Mouse (Mus musculus): ENCODE results near the gene Arhgap32.
A peak's percentile ranks its signal among the peaks of the same experiment; 100 is the strongest.
"Not testable (repeated sequence)": the region's sequence is repeated elsewhere in the genome, so short reads cannot be mapped to it uniquely, and the experiment has no call there.

Arhgap32 gene

DNA sequence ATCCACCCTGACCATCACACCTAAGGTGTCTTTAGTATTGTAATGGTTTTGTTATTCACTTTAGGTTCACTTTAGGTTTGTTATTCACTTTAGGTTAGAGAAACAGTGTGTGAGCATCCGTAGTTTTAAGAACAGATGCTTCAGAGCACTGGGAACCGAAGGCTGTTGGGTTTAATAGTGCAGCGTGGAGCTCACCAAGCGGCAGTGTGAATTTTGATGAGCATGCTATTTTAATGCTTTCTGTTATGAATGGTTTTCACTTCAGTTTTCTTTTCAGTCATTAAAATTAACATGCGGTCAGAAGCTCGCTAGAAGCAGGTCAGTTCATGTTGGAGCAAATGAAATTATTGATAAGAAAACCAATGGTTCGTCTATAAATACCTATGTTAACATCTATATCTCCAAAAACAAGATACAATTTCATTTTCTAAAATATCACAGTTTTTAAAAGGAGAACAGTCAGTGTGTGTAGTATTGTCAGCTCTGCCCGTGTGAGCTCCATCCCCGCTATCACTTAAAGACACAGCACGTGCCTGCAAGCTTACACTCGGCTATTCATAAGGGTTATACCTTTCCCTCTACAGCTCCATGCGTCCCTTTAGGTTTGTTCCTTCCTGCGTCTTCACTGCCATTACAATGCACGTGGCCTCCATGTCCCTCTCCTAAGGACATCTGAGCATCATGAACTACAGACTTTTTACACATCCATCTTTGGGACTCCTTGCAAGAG, 21.9 kb downstream of the Arhgap32 start:
- no peak for DNase-seq (ENCODE audit: low read depth, low spot score)

DNA sequence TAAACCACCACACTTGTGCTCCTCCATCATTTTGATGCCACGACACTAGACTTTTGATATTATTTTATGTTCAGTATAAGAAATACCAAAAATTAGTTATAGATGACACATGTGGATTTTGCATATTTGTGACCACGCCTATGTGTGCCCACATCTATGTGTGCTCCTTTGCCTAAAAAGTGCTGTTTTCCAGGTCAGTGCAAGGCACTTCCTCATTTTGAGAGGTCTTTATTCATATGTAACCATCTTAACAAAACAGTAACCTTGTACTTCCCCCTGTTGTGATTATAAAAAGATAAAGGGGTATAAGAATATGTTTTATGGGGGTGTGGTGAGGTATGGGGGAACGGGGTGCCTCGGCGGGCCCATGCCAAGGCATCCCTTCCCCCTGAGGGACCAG, 22.7 kb downstream of the Arhgap32 start:
- DNase-seq (ENCODE audit: low read depth, low spot score) = no peak

DNA sequence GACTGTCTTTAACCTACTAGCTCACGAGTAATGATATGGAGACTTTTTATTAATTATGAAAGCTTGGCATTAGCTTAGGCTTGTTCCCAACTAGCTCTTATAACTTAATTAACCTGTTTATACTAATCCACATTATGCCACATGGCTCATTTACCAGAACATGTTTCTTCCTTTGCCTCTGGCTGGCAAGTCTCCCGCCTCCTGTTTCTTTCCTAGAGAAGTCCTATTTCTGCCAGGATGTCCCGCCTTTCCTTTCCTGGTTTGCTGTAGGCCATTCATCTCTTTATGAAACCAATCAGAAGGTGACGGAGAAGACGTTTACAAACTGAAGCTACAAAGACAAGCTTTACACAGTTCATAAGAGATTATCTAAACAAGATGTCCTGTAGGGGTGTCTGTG, 23.7 kb downstream of the Arhgap32 start:
- DNase-seq (ENCODE audit: low read depth, low spot score) = no peak

DNA sequence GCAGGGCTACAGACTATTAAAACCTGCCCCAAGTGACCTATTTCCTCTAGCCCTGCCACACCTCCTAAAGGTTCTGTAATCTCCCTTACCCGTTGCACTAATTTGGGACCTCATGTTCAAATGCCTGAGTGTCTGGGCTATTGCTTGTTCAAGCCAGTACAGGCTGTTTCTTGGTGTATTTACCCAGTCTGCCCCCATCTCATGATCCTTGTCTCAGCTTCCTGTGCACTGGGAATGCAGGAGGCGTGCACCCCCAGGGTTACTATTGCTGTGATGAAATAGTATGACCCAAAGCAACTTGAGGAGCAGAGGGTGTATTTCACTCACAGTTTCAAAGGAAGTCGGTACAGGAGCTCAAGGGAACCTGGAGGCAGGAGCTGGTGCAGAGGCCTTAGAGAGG, 26.9 kb downstream of the Arhgap32 start:
- DNase-seq (ENCODE audit: low read depth, low spot score) = no peak

DNA sequence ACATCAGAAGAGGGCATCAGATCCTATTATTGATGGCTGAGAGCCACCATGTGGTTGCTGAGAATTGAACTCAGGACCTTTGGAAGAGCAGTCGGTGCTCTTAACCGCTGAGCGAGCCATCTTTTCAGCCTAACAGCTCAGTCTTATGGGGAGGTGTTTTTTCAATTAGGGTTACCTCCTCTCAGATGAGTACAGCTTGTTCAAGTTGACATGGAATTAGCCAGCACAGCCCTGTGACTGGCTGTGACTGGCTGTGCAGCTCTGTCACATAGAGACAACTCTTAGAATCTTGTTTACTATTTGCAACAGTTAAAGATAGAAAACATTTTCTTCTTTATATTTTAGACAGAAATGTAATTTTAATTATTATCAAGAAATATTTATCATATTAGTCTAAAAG, 27.5 kb downstream of the Arhgap32 start:
- DNase-seq (ENCODE audit: low read depth, low spot score) = no peak

DNA sequence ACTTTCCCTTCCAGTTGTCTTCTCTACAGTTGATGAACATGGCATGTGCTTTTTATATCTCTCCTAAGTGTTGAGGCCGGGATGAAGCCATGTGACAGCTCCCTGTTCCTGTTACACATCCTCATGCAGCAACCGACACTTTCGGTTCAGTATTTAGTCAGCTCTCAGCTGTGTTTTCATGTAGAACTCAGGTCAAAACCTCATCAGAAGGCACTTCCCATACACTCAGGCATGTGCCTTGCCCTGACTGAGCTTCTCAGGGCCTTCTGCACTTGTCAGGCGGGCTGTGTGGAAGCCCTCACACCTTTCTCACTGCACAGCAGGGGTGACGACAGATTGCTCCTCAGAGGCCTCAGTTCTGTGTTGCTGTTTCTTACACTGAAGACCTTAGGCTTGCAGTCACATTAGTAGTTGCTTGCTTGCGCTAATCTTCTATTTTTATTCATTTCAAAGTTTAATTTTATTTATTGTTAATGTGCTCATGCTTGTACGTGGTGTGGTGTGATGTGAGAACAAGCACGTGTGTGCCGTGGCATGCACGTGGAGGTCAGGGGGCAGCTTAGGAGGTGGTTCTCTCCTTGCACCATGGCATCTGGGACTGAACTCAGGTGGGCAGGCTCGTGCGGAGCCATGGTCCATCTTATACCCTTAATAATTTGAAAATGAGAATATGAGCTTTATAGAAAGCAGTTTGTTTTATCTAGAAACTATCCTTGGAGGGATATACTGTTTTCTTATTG, 30.5 kb downstream of the Arhgap32 start:
- no peak for DNase-seq (ENCODE audit: low read depth, low spot score)

DNA sequence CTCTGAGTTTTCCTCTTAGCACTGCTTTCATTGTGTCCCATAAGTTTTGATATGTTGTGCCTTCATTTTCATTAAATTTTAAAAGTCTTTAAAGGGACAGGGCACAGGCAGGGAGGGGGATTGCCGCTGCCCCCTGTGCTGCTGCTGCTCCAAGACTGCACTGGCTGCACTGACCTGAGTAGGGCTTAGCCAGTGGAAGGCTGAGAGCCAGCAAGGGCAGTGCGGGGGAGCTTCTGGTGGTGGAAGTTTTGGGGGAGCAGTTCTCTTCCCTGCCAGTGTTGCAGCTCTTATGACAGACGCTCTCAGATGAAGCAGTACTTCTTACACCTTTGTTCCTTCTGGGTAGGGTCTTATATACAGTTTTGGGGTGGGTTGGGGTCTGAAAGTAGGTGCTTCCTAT, 33.3 kb downstream of the Arhgap32 start:
- DNase-seq (ENCODE audit: low read depth, low spot score) = no peak

DNA sequence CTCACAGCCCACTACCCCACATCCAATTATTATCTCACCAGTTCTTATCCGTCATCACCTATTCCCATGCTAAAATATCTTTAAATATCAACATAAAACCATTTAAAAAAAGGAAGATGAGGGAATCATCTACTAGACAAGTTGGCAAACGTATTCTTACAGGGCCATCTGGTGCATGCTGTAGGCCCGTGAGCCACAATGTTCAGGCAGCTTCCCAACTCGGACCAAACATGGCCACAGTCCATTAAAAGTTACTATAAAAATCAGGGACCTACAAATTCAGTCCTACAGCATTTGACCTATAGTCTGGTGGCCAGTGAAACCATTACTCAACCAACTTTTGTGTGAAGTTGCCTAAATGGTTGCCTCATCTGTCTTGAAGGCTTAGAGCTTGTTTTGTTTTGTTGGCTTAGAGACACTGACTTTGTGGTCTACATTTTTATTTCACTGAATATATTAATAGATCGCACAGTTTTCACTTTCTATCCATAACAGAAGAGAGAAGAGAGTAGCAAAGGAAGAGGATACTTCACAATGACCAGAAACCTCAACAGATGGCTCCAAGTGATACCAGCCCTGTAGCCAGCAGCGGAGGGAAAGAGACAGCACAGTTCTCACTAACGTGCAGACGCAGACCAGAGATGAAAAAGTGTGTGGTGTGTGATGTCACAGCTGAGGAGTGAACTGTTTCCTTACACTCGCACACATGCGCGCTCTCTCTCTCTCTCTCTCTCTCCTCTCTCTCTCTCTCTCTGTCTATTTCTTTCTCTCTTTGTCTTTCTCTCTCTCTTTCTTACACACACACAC, 34.1 kb downstream of the Arhgap32 start:
- peak; percentile 22 for DNase-seq (ENCODE audit: low read depth, low spot score)

DNA sequence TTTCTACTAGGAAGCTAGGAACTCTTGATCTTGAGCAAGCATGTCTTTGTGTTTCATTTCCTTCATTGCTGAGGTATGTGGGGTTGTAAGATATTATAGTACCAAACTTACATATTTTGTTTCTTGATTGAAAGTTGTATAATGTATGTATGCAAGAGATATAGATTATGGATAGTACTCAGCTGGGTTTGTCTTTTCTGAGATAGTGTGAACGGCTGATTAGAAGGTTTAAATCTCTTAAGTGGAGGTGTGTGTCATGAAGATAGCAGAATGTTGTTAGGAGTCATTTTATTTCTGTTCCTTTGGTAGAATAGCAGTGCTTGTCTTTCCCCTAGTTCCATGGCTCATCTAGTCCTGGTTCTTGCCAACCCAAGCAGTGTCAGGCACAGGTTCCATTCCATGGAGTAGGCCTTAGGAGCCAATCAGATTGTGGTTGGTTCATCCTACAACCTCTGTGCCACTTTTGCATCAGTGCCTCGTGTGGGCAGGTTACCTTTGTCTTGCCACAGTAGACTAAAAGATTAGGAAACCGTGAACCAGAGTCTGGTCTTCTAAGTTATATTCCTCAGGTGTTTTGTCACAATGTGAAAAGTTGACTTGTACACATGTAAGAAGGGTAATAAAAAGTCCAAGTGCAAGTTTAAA, 38.9 kb downstream of the Arhgap32 start:
- DNase-seq (ENCODE audit: low read depth, low spot score) = no peak

DNA sequence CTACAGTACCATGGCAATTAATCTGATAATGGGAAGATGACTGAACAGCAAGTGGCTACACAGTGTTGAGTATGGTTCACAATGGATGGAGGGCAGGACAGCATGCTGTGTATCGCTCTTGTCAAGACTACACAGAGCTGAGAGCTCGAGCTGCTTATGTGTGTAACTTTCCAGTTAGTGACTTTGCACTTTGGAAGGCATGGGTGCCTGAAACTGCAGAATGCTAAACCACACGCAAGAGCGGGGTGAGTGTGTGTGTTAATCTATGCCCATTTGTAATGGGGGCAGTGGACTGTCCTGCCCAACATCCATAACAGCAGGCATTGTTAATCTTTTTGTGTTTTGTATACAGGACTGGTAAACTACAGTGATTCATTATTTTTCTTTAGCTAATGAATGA, 40.8 kb downstream of the Arhgap32 start:
- DNase-seq (ENCODE audit: low read depth, low spot score) = no peak

DNA sequence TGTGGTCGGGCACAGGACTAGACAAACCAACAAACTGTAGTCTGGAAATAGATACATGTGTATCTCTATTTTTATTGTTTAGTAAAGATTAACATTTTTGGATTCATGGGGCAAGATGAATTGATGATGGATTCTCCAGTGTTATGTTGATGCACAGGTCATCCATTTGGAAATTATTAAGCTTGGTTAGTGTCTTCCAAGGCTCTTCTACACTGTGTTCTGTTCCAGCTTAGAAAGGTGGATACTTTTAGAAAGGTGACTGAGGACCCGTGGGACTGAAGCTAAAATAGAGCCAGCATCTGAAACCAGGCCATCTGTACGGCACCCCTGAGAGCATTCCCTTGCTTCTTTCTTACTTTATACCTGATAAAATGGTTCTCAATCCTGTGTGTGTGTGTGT, 41.3 kb downstream of the Arhgap32 start:
- no peak for DNase-seq (ENCODE audit: low read depth, low spot score)

DNA sequence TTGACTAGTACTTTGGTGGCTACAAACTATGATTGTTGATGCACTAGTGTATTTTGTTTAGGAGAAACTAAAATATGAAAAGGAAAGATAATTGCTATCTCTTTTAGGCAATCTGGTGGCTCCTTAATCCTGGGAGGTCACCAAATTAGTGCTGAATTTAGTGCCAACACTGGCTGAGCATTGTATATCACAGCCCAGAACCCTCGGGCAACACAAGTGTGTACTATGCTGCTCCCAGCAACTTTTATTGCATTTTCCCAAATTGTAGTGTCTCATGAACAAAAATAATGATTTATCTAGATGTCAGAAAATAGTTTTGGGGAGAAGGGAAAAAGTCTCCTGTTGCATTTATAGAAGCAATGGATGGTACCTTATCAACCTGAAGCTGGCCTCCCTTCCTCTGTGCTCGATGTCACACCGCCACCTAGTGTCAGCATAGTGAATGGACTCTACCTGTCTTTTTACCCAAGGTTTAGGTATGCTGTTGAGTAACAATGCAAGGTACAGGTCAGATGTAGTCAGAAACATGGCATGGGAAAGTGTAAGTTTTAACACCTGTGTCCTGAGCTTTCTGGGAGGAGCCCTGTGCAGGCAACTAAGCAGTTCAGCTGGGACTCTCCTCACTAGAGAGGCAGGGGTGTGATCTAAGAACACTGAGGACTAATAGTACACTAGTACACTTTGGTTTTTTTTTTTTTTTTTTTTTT, 43.1 kb downstream of the Arhgap32 start:
- DNase-seq (ENCODE audit: low read depth, low spot score) = peak; percentile 72

DNA sequence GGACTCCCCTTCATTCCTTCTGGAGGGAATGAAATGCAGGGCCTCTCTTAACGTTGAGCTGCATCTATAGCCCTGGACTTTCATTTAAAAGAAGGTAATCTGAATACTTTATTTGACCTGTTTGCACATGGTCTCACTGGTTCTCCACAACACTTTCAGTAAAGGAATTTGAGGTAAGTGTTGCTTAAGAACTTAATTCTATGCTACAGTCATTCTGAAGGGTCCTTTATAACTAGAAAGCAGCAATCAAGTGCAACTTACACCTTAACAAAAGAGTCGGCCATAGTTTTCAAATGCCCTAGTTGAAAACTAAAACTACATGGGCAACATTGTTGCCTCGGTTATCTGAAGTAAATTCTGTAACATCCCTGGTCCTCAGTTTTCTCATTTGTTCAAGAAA, 43.8 kb downstream of the Arhgap32 start:
- DNase-seq (ENCODE audit: low read depth, low spot score) = no peak

DNA sequence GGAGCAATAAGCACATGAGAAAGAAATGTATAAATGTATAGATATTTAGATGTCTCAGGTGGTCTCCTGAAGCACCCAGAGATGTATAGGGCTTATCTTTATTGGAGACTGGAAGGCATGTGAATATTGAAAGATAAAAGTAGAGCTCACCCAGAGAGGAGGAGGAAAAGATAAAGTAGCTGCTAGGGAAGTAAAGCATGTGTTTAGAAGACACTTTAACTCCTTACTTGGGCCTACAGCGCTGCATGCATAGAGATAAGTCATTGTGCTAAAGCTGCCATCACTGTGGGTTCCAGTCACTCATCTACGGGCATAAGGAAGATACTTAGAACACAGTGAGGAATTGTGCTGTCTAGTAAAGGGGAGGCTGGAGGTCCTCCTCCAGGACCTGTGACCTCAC, 46.9 kb downstream of the Arhgap32 start:
- no peak for DNase-seq (ENCODE audit: low read depth, low spot score)

DNA sequence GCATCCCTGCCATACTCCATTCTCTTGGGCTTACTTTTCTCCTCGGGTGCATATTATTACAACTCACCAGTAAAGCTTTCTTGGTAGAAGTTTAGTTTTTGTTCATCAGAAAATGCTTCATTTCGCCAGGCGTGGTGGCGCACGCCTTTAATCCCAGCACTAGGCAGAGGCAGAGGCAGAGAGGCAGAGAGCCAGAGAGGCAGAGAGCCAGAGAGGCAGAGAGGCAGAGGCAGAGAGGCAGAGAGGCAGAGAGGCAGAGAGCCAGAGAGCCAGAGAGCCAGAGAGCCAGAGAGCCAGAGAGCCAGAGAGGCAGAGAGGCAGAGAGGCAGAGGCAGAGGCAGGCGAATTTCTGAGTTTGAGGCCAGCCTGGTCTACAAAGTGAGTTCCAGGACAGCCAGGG, 47.9 kb downstream of the Arhgap32 start:
- not testable (repeated sequence) for DNase-seq (ENCODE audit: low read depth, low spot score)

DNA sequence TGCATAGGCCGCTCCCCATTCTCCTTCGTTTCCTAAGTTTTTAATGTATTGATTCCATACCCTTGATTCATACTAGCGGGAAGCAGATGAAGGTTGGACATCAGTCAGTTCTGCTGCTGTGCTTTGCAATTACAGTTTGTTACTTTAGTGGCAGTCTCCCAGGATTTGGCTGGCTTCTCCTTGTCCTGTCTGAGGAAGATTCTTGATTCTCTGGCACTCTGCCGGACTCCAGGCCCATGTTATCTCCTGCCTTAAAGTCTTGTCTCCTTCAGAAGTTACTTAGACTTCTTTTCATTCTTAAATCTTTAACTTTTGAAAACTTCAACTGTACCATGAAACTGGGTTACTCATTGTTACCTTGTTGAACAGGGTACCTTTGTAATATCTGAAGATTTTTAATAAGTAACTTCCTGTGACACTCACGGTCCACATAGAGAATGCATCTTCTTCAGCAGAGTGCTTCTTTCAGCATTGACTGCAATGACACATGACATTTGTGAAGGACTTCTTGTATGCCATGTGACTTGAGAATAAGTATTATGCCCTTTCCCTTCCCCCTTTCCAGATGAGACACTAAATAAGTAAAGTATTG, 52.7 kb downstream of the Arhgap32 start:
- no peak for DNase-seq (ENCODE audit: low read depth, low spot score)

DNA sequence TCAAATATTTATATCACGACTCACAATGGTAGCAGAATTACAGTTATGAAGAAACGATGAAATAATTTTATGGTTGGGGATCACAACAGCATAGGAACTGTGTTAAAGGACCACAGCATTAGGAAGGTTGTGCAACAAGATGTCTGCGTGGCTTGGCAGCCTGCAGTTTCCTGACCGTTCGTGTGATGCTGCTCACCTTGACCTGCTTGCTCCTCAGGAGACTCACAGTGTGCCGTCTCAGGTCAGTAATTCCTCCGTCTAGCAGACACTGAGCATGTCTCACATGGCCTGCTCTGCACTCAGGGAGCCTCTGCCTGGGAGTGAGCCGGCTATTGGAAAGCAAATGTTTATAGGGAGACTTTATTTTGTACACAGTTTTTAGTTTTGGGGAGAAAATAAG, 54.8 kb downstream of the Arhgap32 start:
- DNase-seq (ENCODE audit: low read depth, low spot score) = no peak

DNA sequence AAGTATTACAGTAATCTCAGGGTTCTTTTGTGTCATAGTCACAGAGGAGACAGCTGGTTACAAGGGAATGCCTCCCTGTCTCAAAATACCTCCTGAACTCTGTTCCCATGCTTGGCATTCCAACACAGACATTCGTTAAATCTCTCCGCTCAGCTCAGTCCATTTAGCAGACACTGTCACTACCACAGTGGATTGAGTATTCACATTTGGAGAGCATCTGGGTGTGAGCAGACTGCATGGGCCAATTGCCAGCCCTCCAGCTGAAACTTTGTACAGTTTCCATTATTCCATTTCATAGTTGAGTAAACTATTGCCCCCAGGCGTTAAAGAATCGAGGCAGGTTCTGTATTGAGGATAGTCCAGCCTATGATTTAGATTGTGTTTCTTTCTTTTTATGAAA, 60.7 kb downstream of the Arhgap32 start:
- no peak for DNase-seq (ENCODE audit: low read depth, low spot score)

DNA sequence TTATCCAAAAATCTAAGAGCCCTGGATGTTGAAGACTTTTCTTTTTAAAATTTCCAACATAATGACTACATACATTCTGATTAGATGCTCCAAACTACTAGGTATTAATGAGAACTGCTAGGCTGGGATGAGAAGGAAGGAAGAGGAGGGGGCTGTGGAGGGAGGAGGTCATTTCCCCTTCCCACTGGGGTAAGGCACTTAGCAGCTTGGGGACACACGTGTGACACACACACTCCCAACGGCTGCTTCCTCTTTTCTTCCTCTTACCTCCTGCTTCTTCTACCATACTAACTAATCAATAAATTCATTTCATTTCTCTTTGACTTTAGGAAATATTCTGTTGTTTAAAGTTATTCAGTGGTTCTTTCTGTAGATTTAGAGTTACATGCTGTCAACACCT, 65.2 kb downstream of the Arhgap32 start:
- no peak for DNase-seq (ENCODE audit: low read depth, low spot score)

DNA sequence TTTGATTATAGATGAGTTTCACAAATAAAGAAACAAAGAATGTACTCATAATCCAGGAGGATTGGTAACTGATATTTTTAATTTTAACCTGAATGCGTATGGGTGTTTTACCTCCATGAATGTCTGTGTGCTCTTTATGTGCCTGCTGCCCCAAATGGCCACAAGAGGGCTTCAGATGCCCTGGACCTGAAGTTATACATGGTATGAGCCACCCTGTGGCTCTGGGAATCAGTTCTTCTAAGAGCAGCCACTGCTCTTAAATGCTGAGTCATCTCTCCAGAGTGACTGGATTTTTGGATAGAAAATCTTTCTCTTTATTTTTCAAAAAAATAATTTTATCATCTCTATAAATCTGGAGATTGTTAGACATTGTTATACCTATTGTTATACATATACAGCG, 70.6 kb downstream of the Arhgap32 start:
- peak; percentile 10 for DNase-seq (ENCODE audit: low read depth, low spot score)
